Mouse (Mus musculus) forebrain, embryonic 15.5 days (tissue): ENCODE data around the gene Lgals8. TPM values are rescaled to one million over a fixed set of nuclear protein-coding genes. Genes with fewer than 3 reads are reported as not detected.
"Not testable (repeated sequence)": the region's sequence is repeated elsewhere in the genome, so short reads cannot be mapped to it uniquely, and the experiment has no call there.

Experiments used
- ATAC-seq: fragments of 200-750 bp; cut with Nextera tagmentation; replicated peaks from 2 replicates; pipeline ENCODE4 v1.8.0; 2017; ENCODE audit warnings: mild to moderate bottlenecking, moderate TSS enrichment, moderate library complexity
- H3K27ac ChIP-seq: fragments of 300-500 bp; sonication (generic); replicated peaks from 2 replicates; pipeline ENCODE4 v1.5.1; 2015; ENCODE audit warnings: mild to moderate bottlenecking, inconsistent platforms
- H3K27me3 ChIP-seq: fragments of 300-500 bp; sonication (generic); 2 replicates; pipeline ENCODE4 v1.6.1; 2015; ENCODE audit warnings: inconsistent platforms
- H3K36me3 ChIP-seq: fragments of 300-500 bp; sonication (generic); 2 replicates; pipeline ENCODE4 v1.6.1; 2015; ENCODE audit warnings: mild to moderate bottlenecking, inconsistent platforms
- H3K4me1 ChIP-seq: fragments of 300-500 bp; sonication (generic); 2 replicates; pipeline ENCODE4 v1.6.1; 2015; ENCODE audit warnings: inconsistent platforms
- H3K4me2 ChIP-seq: fragments of 300-500 bp; sonication (generic); replicated peaks from 2 replicates; pipeline ENCODE4 v1.6.1; 2015; ENCODE audit warnings: mild to moderate bottlenecking, inconsistent platforms
- H3K4me3 ChIP-seq: fragments of 300-500 bp; sonication (generic); 2 replicates; pipeline ENCODE4 v1.5.1; 2015; ENCODE audit warnings: mild to moderate bottlenecking, inconsistent platforms
- H3K9ac ChIP-seq: fragments of 300-500 bp; sonication (generic); replicated peaks from 2 replicates; pipeline ENCODE4 v1.6.1; 2015; ENCODE audit warnings: mild to moderate bottlenecking, inconsistent platforms
- H3K9me3 ChIP-seq: fragments of 300-500 bp; sonication (generic); 2 replicates; pipeline ENCODE4 v1.6.1; 2016; ENCODE audit warnings: inconsistent platforms
- WGBS: fragments of 180-500 bp; shearing (Covaris S2); methylation state at CpG from one replicate; pipeline ENCODE4 v1.1.7; 2015; ENCODE audit warnings: mixed read lengths; 5-methylcytosine and 5-hydroxymethylcytosine counted together
- polyA plus RNA-seq: library from polyadenylated mRNA; unstranded; fragments of >200 nt; fragmentation: Nextera tagmentation; extraction: Ambion mirVana; gene quantifications from 2 replicates; pipeline ENCODE4 v1.2.1, GENCODE M21; 2015

Lgals8 gene
- polyA plus RNA-seq, 1 experiment from 2014 or later, result 14.1 TPM

- ATAC-seq, result 0 out of 2 replicates have a peak, but pooled peaks have one; percentile 37
Measured at GRCm38 (mm10) chr13:12485197-12485596, 20.5 kb upstream of the Lgals8 start.

GRCm38 (mm10) chr13:12479802-12480201 is 15.1 kb upstream of the Lgals8 start:
- no peaks in the 10 kb centered on the region for H3K9me3 ChIP-seq
- H3K27ac ChIP-seq, result no peak overlapping the region
- H3K4me3 ChIP-seq, result no peak overlapping the region
- no peaks in the 10 kb centered on the region for H3K4me1 ChIP-seq
- no peak overlapping the region for H3K4me2 ChIP-seq
- H3K9ac ChIP-seq, result no peak overlapping the region
- no peaks in the 10 kb centered on the region for H3K27me3 ChIP-seq
- no peak; the same call in 1 of the 2 replicates for ATAC-seq
- H3K36me3 ChIP-seq, result no peaks in the 10 kb centered on the region
- 80% methylated on average over 6 of the region's 6 CpGs for WGBS

More at GRCm38 (mm10) chr13:12485197-12485596, 20.5 kb upstream of the Lgals8 start:
- H3K4me3 ChIP-seq, result no peak overlapping the region
- no peaks in the 10 kb centered on the region for H3K4me1 ChIP-seq
- H3K36me3 ChIP-seq, result no peaks in the 10 kb centered on the region
- H3K9ac ChIP-seq, result no peak overlapping the region
- no peaks in the 10 kb centered on the region for H3K9me3 ChIP-seq
- WGBS, result 61% methylated on average over 2 of the region's 2 CpGs
- H3K27me3 ChIP-seq, result no peaks in the 10 kb centered on the region
- no peak overlapping the region for H3K4me2 ChIP-seq
- no peak overlapping the region for H3K27ac ChIP-seq

- Histone ChIP-seq H3K9ac (no peak overlapping the region), H3K4me2 (no peak overlapping the region), H3K4me3 (no peak overlapping the region), H3K27ac (no peak overlapping the region), H3K36me3 (no peaks in the 10 kb centered on the region), H3K4me1 (no peaks in the 10 kb centered on the region), H3K27me3 (no peaks in the 10 kb centered on the region), H3K9me3 (no peaks in the 10 kb centered on the region)
- ATAC-seq, result no peak
- 86% methylated on average over 15 of the region's 15 CpGs for WGBS
Measured at GRCm38 (mm10) chr13:12478301-12478700, 13.6 kb upstream of the Lgals8 start.

- Histone ChIP-seq H3K36me3 (no peaks in the 10 kb centered on the region), H3K4me3 (no peak overlapping the region), H3K9ac (no peak overlapping the region), H3K4me2 (no peak overlapping the region), H3K9me3 (no peaks in the 10 kb centered on the region), H3K27ac (no peak overlapping the region), H3K4me1 (no peaks in the 10 kb centered on the region), H3K27me3 (no peaks in the 10 kb centered on the region)
- ATAC-seq, result no peak
- WGBS, result 86% methylated on average over 4 of the region's 4 CpGs
Measured at GRCm38 (mm10) chr13:12476886-12477285, 12.1 kb upstream of the Lgals8 start.

- Histone ChIP-seq H3K36me3 (no peaks in the 10 kb centered on the region), H3K27me3 (no peaks in the 10 kb centered on the region), H3K27ac (no peak overlapping the region), H3K4me2 (no peak overlapping the region), H3K9ac (no peak overlapping the region), H3K4me3 (no peak overlapping the region), H3K4me1 (no peaks in the 10 kb centered on the region), H3K9me3 (no peaks in the 10 kb centered on the region)
- no peak for ATAC-seq
- WGBS, result 88% methylated on average over 6 of the region's 6 CpGs
Measured at GRCm38 (mm10) chr13:12475239-12475638, 10.5 kb upstream of the Lgals8 start.

GRCm38 (mm10) chr13:12473724-12474378 is 9.1 kb upstream of the Lgals8 start:
- H3K4me1 ChIP-seq, result no peaks in the 10 kb centered on the region
- H3K4me2 ChIP-seq, result no peak overlapping the region
- H3K9ac ChIP-seq, result no peak overlapping the region
- WGBS, result 32% methylated on average over 8 of the region's 8 CpGs
- H3K27me3 ChIP-seq, result no peaks in the 10 kb centered on the region
- H3K36me3 ChIP-seq, result no peaks in the 10 kb centered on the region
- H3K9me3 ChIP-seq, result no peaks in the 10 kb centered on the region
- ATAC-seq, result peak; percentile 85
- no peak overlapping the region for H3K4me3 ChIP-seq
- no peak overlapping the region for H3K27ac ChIP-seq

- no peak overlapping the region for H3K9ac ChIP-seq
- no peaks in the 10 kb centered on the region for H3K27me3 ChIP-seq
- H3K4me1 ChIP-seq, result no peaks in the 10 kb centered on the region
- H3K27ac ChIP-seq, result no peak overlapping the region
- H3K4me2 ChIP-seq, result no peak overlapping the region
- 83% methylated on average over 1 of the region's 1 CpGs for WGBS
- H3K9me3 ChIP-seq, result no peaks in the 10 kb centered on the region
- H3K4me3 ChIP-seq, result no peak overlapping the region
- no peak for ATAC-seq
- H3K36me3 ChIP-seq, result no peaks in the 10 kb centered on the region
Measured at GRCm38 (mm10) chr13:12468488-12468887, 3.7 kb upstream of the Lgals8 start.

GRCm38 (mm10) chr13:12464159-12464558 is 585 bp downstream of the Lgals8 start:
- 79% methylated on average over 6 of the region's 6 CpGs for WGBS
- ATAC-seq, H3K27me3 ChIP-seq, H3K9me3 ChIP-seq, H3K36me3 ChIP-seq, H3K4me3 ChIP-seq, H3K27ac ChIP-seq, H3K9ac ChIP-seq, H3K4me2 ChIP-seq: not testable (repeated sequence)
- H3K4me1 ChIP-seq, result peaks cover 14% of the 10 kb centered on the region; the same call in 1 of the 2 replicates

- Histone ChIP-seq H3K9ac (no peak overlapping the region), H3K36me3 (no peaks in the 10 kb centered on the region), H3K27ac (no peak overlapping the region), H3K4me1 (peaks cover 14% of the 10 kb centered on the region; the same call in 1 of the 2 replicates), H3K4me3 (no peak overlapping the region), H3K27me3 (no peaks in the 10 kb centered on the region), H3K4me2 (no peak overlapping the region), H3K9me3 (no peaks in the 10 kb centered on the region)
- no peak for ATAC-seq
- 81% methylated on average over 4 of the region's 4 CpGs for WGBS
Measured at GRCm38 (mm10) chr13:12462623-12463022, 2.1 kb downstream of the Lgals8 start.

- no peaks in the 10 kb centered on the region for H3K27me3 ChIP-seq
- 3% methylated on average over 7 of the region's 7 CpGs for WGBS
- no peaks in the 10 kb centered on the region for H3K9me3 ChIP-seq
- peak overlapping the region; percentile 55 for H3K4me3 ChIP-seq
- peak overlapping the region; percentile 64 for H3K9ac ChIP-seq
- no peak; the same call in 1 of the 2 replicates for ATAC-seq
- H3K36me3 ChIP-seq, result no peaks in the 10 kb centered on the region
- H3K4me2 ChIP-seq, result peak overlapping the region; percentile 86
- peaks cover 14% of the 10 kb centered on the region; the same call in 1 of the 2 replicates for H3K4me1 ChIP-seq
- H3K27ac ChIP-seq, result no peak overlapping the region
Measured at GRCm38 (mm10) chr13:12461730-12462119, 3.0 kb downstream of the Lgals8 start.

- WGBS, result under 1% methylated on average over 59 of the region's 59 CpGs
Measured at GRCm38 (mm10) chr13:12460881-12461729, 3.6 kb downstream of the Lgals8 start.

GRCm38 (mm10) chr13:12460443-12460842 is 4.3 kb downstream of the Lgals8 start:
- H3K4me1 ChIP-seq, result peaks cover 14% of the 10 kb centered on the region; the same call in 1 of the 2 replicates
- H3K36me3 ChIP-seq, result no peaks in the 10 kb centered on the region
- H3K9me3 ChIP-seq, result no peaks in the 10 kb centered on the region
- peak overlapping the region; percentile 64 for H3K9ac ChIP-seq
- peak overlapping the region; percentile 25; the same call in 1 of the 2 replicates for H3K27ac ChIP-seq
- H3K27me3 ChIP-seq, result no peaks in the 10 kb centered on the region
- H3K4me3 ChIP-seq, result peak overlapping the region; percentile 55
- H3K4me2 ChIP-seq, result peak overlapping the region; percentile 86
- WGBS, result 5% methylated on average over 8 of the region's 8 CpGs
- ATAC-seq, result peak; percentile 9; the same call in 1 of the 2 replicates

More at GRCm38 (mm10) chr13:12460881-12461729, 3.6 kb downstream of the Lgals8 start:
- no peaks in the 10 kb centered on the region for H3K27me3 ChIP-seq
- H3K36me3 ChIP-seq, result no peaks in the 10 kb centered on the region
- H3K27ac ChIP-seq, result peak overlapping the region; percentile 25; the same call in 1 of the 2 replicates
- peak overlapping the region; percentile 55 for H3K4me3 ChIP-seq
- peak overlapping the region; percentile 64 for H3K9ac ChIP-seq
- peaks cover 14% of the 10 kb centered on the region; the same call in 1 of the 2 replicates for H3K4me1 ChIP-seq
- H3K4me2 ChIP-seq, result peak overlapping the region; percentile 86
- no peaks in the 10 kb centered on the region for H3K9me3 ChIP-seq
- ATAC-seq, result peak; percentile 95
